Mouse (Mus musculus) cortical plate, adult 2 months (tissue): ENCODE measurements at regions not wholly inside any gene's neighbourhood (a gene's known extent, or its start where the extent isn't known, plus 50 kb on each side); places are given as distances from the start of the nearest gene placed in this dataset.

Source experiments
- CTCF ChIP-seq: fragments of 200-500 bp; IDR thresholded peaks from 2 replicates; pipeline ENCODE4 v1.5.1; 2011; ENCODE audit warnings: mild to moderate bottlenecking, control low read depth, low read length; ENCODE audit not compliant: insufficient read depth; ENCODE audit errors: extremely low read depth
- POLR2A ChIP-seq: fragments of 200-500 bp; IDR thresholded peaks from 2 replicates; pipeline ENCODE4 v1.6.1; 2011; ENCODE audit warnings: mild to moderate bottlenecking, low read length, control low read depth; ENCODE audit not compliant: insufficient read depth; ENCODE audit errors: extremely low read depth

DNA sequence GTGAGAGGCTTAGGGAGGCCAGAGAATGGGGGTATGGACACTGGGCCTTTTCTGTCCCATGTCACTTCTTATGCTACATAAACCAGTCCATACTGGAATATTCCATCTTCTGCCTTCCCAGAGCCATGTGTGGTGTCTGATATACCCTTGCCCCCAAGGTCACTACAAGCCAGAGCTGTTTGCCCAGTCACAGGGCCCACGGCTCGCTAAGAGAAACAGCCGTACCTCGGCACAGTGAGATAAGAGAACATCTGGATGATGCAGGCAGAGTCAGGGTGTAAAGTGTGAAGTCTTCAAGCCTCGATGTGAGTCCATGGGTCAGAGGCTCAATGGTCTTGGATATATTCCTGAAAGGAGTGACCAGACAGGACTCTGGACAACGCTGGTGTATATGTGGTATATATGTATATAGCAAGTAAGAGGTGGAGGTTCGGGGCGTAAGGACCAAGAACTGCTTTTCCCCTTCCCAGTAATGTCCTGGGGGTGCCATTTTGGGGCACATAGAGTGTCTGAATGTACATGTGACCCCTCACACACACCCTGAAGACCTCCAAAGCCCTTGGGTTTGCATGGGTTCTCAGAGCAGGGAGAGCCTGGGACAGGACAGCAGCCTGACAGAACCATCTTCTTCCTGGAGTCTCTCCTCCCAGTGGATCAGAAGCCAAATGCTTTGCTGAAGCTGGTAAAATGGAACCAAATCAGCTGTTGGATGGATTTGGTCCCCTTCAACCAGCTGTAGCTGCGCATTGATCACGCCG lies 58.1 kb upstream of the Slco4a1 start:
- no peak for TF ChIP-seq CTCF
- no peak for TF ChIP-seq POLR2A
